Mouse (Mus musculus): ENCODE results near the gene 6430531B16Rik. TPM values are rescaled to one million over a fixed set of nuclear protein-coding genes. Genes with fewer than 3 reads are reported as not detected.

Gene 6430531B16Rik
- polyA plus RNA-seq (2016; fragmentation: Nextera tagmentation; extraction: Ambion mirVana): 0.64 and 0.74 TPM in 2 replicates

DNA sequence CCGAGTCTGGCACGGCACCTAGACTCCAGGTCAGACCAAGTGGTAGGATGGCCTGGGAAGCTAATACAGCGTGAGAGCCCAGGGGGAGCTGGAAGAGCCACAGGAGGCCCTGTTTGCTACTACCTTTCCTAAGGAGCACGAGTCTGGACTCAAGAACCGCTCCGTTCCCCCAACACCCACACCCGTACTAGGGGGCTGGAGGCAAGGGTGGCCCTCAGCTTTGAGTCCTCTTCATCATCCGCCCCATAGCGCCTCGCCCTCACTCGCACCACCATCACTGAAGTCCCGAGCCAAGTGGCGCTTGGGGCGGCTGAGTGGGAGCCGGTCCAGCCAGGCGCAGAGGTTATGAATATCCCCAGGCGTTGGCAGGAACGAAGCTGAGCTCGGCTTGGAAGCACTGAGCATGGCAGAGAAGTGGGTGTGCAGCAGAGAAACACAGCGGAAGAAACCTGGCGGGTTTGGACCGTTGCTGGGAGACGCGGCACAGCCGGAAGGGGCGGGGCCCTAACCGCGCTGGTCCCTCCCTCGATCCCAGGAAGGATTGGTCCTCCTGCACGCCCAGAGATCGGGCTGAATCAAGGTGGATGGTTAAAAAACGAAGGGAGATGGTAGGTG, at the start of gene 6430531B16Rik:
Gene 6430531B16Rik, minus strand, starts transcription at position 478 of the 615 bp plus-strand sequence.
- Histone ChIP-seq H3K4me1 (peaks cover 10% of the 10 kb centered on the region), H3K4me2 (peak within 1 kb of the TSS; percentile 92), H3K4me3 (replicated peaks) (peak within 1 kb of the TSS; percentile 61), H3K9ac (peak within 1 kb of the TSS; percentile 68), H3K27ac (peak within 1 kb of the TSS; percentile 13; the same call in 1 of the 2 replicates), H3K27me3 (peaks cover 42% of the 10 kb centered on the region), H3K9me3 (no peaks in the 10 kb centered on the region), H3K36me3 (replicated peaks) (no peaks in the 10 kb centered on the region; the same call in 1 of the 2 replicates)
- WGBS: 2% methylated on average over 32 of the region's 32 CpGs
- peak; percentile 96 for ATAC-seq (ENCODE audit: low FRiP score)

DNA sequence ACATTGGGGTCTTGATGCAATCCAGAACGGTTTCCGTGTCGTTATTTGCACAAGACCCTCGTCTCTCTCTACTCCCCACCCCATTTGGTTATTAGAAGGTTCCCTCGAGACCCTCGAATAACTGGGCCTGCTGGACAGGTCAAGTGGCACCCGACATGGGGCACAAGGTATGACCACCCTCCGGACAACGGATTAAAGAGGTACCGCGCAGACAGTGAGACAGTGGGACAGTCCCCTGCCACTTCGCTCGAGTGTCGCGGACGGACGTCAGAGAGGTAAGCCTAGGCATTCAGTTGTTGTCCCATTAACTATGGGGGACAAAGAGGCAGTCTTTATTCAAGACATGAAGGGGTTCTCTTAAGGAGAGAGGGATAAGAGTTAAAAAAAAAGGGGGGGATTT, 32.8 kb upstream of the 6430531B16Rik start:
- ATAC-seq (ENCODE audit: low FRiP score): no peak
- Histone ChIP-seq H3K4me1 (no peaks in the 10 kb centered on the region), H3K27ac (no peak overlapping the region), H3K4me2 (no peak overlapping the region), H3K36me3 (replicated peaks) (peaks cover 38% of the 10 kb centered on the region), H3K9me3 (no peaks in the 10 kb centered on the region), H3K9ac (no peak overlapping the region), H3K27me3 (no peaks in the 10 kb centered on the region), H3K4me3 (replicated peaks) (no peak overlapping the region)
- 95% methylated on average over 17 of the region's 17 CpGs for WGBS

DNA sequence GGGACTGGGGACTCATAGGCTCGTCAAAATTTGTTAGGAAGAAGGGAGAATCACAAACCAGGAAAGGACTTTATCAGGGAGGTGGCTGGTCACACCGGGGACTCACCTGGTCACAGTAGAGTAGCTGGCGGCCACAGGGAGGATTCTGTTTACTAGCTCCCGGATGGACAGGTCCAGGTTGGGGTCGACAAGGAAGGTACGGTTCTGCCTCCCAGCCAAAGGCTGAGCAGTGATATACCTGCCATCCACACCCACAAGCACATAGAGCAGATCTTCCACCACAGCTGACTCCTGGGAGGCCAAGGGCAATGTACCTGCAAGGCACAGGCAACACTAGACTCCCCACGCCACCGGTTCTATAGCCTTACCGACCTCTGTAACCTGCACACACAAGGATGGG, 29.2 kb upstream of the 6430531B16Rik start:
- Histone ChIP-seq H3K9ac (no peak overlapping the region), H3K4me2 (no peak overlapping the region), H3K36me3 (replicated peaks) (peaks cover 64% of the 10 kb centered on the region), H3K4me3 (replicated peaks) (no peak overlapping the region), H3K9me3 (no peaks in the 10 kb centered on the region), H3K4me1 (no peaks in the 10 kb centered on the region), H3K27me3 (no peaks in the 10 kb centered on the region), H3K27ac (no peak overlapping the region)
- no peak for ATAC-seq (ENCODE audit: low FRiP score)
- 96% methylated on average over 9 of the region's 9 CpGs for WGBS

DNA sequence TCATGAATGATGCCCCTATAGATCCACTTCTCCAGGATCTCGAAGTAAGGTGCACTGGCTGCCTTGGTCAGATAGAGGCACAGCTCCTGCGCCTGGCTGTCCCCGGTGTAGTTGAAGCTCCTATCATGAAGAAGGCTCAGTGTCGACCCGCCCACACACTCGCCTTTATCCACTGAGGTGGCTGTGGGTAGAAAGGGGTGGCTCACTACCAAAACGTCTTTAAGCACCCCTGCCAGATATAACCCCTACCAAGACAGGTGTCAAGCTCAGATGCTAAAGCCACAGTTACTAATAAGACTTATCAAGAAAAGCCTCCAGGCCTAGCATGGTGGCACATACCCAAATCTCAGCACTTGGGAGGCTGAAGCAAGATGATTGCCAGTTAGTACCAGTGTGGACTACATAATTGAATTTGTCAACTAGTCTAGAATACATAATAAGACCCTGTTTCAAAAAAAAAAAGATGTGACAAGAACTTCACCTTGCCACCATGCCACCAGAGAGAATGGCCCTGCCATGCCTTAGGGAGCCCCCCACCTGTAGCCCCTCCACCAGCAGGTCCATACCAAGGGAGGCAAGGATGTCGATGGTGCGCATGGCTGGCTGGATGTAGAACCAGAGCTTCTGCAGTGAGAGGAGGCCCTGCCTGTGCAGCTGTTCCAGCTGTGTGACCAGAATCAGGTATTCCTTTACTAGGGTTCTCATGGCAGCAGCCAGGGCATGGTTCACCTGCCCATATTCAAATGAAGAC, 28.5 kb upstream of the 6430531B16Rik start:
- no peak for ATAC-seq (ENCODE audit: low FRiP score)
- H3K27me3 ChIP-seq: no peaks in the 10 kb centered on the region
- no peak overlapping the region for H3K9ac ChIP-seq
- H3K4me1 ChIP-seq: no peaks in the 10 kb centered on the region
- peaks cover 71% of the 10 kb centered on the region for H3K36me3 ChIP-seq (replicated peaks)
- WGBS: 90% methylated on average over 9 of the region's 9 CpGs
- no peaks in the 10 kb centered on the region for H3K9me3 ChIP-seq
- H3K4me3 ChIP-seq (replicated peaks): no peak overlapping the region
- H3K4me2 ChIP-seq: no peak overlapping the region
- H3K27ac ChIP-seq: no peak overlapping the region

DNA sequence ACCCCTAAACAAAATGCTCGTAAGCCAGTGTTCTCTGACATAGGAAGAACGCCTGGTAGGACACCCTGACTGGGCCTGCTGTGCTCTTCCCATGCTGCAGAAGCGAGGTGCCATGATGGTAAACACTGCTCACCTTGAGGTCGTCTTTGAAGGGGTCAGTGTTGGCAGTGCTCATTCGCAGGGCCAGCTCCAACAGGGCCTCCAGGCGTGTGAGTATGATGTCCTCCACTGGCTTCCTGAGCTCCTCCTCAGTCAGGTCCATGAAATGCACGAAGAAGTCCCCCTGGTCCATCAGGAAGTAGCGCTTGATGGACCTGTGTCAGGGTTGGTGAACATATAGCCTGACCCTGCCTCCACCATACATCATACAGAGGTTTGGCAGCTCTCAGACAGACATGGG, 26.1 kb upstream of the 6430531B16Rik start:
- H3K27ac ChIP-seq: no peak overlapping the region
- H3K27me3 ChIP-seq: no peaks in the 10 kb centered on the region
- no peak overlapping the region for H3K9ac ChIP-seq
- H3K4me3 ChIP-seq (replicated peaks): no peak overlapping the region
- H3K4me1 ChIP-seq: no peaks in the 10 kb centered on the region
- H3K4me2 ChIP-seq: no peak overlapping the region
- H3K36me3 ChIP-seq (replicated peaks): peaks cover 80% of the 10 kb centered on the region
- no peaks in the 10 kb centered on the region for H3K9me3 ChIP-seq
- 92% methylated on average over 8 of the region's 8 CpGs for WGBS
- no peak for ATAC-seq (ENCODE audit: low FRiP score)

DNA sequence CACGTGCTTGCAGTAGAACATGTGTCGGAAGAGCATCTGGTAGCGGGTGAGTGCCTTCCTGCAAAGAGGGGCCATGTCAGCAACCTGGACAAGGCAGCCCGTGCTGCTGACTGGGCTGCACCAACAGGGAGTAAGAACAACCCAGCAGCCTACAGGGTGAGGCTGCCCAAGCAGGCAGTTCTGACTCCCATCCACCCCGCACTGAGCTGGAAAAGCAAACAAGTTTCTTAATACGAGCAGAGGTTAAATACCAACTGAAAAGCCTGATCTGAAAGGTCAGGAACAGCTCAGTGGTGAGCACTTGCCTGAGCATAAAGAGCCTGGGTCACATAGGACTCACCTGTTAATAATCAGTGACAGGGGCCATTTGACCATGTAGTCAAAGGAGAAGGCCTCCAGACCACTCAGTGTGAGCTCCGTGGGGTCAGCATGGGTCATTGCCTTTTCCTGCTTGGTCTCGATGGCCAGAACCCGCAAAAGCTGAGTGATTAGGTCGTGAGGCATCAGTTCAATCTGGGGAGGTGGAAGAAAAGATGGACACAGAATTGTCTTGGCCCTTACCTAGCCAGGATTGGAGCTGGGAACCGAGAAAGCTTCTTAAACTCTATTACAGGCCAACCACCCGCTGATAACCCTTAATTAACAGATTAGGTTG, 22.7 kb upstream of the 6430531B16Rik start:
- H3K27me3 ChIP-seq: no peaks in the 10 kb centered on the region
- no peak for ATAC-seq (ENCODE audit: low FRiP score)
- 51% methylated on average over 12 of the region's 12 CpGs for WGBS
- H3K27ac ChIP-seq: no peak overlapping the region
- no peak overlapping the region for H3K4me2 ChIP-seq
- no peak overlapping the region for H3K9ac ChIP-seq
- no peaks in the 10 kb centered on the region for H3K9me3 ChIP-seq
- H3K4me1 ChIP-seq: no peaks in the 10 kb centered on the region
- H3K4me3 ChIP-seq (replicated peaks): no peak overlapping the region
- H3K36me3 ChIP-seq (replicated peaks): peaks cover 95% of the 10 kb centered on the region

DNA sequence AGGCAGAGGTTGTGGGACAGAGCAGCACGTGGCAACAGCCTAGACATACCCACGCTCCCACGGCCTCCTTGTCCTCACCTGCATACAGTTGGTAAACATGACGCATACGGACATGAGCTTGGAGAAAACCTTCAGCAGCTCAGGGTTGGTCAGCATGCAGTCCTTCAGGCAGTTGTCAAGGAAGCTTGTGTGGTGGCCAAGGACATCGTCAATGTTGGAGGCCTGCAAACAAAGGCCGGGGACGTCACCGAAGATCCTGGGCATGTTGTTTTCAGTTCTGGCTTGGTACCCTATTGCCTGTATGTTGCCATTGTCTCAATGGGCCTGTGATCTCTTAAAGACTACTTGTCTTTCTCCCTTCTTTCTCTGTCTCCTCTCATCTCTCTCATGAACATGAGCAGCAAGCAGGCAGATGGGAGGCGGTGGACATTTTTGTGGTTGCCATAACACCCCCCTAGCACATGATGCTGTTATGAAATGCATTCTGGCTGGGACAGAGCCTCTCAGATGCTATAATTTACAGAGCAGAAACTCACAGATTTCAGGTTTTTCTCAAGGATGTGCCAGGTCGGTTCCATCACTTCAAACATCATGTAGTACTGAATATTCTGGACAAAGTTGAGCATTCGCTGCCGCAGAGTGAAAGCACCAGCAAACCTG, 20.3 kb upstream of the 6430531B16Rik start:
- 94% methylated on average over 13 of the region's 13 CpGs for WGBS
- Histone ChIP-seq H3K36me3 (replicated peaks) (peaks cover 83% of the 10 kb centered on the region), H3K4me1 (no peaks in the 10 kb centered on the region), H3K4me2 (no peak overlapping the region), H3K9ac (no peak overlapping the region), H3K4me3 (replicated peaks) (no peak overlapping the region), H3K27ac (no peak overlapping the region), H3K27me3 (no peaks in the 10 kb centered on the region), H3K9me3 (no peaks in the 10 kb centered on the region)
- ATAC-seq (ENCODE audit: low FRiP score): no peak

DNA sequence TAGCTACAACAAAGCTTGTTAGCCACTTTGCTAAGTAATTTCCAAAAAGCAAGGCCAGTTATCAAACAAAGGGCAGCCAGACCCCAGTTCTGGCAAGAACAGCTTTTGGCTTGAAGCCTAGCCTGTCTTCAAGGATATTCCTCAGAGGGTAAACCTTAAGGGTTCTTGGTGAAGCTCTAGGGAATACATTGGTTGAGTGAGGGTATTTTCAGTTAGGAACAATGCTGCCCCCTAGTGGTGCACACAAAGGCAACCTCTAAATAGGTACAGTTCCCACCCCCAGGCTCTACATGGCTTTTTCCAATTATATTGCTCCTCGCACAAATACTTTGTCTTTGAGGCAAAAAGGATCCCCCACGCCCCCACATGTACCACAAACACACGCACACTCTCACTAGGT, 16.1 kb upstream of the 6430531B16Rik start:
- Histone ChIP-seq H3K27ac (no peak overlapping the region), H3K4me2 (no peak overlapping the region), H3K4me1 (no peaks in the 10 kb centered on the region), H3K9me3 (no peaks in the 10 kb centered on the region), H3K36me3 (replicated peaks) (peaks cover 46% of the 10 kb centered on the region), H3K4me3 (replicated peaks) (no peak overlapping the region), H3K9ac (no peak overlapping the region), H3K27me3 (no peaks in the 10 kb centered on the region)
- ATAC-seq (ENCODE audit: low FRiP score): 0 out of 2 replicates have a peak, but pooled peaks have one; percentile 27
- WGBS: 22% methylated on average over 3 of the region's 3 CpGs

DNA sequence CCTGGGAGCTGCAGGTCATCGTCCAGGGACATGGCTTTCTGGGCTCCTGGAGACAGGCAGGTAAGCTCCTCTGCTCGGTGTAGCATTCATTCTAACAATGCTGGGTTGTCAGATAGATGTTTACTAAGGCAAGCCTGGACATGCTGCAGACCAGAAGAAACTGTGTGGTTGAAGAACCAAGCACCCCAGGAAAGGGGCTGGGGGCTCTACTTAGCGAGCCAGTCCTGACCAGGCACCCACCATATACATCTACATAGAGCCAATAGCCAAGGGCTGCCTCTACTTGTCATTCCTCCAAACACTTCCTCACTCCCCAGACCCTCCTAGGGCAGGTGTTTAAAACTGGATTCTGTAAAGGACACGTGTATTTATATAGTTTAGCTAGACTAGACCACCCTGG, 15.6 kb upstream of the 6430531B16Rik start:
- WGBS: 79% methylated on average over 4 of the region's 4 CpGs
- Histone ChIP-seq H3K36me3 (replicated peaks) (peaks cover 41% of the 10 kb centered on the region), H3K27ac (no peak overlapping the region), H3K27me3 (no peaks in the 10 kb centered on the region), H3K9ac (no peak overlapping the region), H3K9me3 (no peaks in the 10 kb centered on the region), H3K4me2 (no peak overlapping the region), H3K4me3 (replicated peaks) (no peak overlapping the region), H3K4me1 (no peaks in the 10 kb centered on the region)
- no peak for ATAC-seq (ENCODE audit: low FRiP score)

DNA sequence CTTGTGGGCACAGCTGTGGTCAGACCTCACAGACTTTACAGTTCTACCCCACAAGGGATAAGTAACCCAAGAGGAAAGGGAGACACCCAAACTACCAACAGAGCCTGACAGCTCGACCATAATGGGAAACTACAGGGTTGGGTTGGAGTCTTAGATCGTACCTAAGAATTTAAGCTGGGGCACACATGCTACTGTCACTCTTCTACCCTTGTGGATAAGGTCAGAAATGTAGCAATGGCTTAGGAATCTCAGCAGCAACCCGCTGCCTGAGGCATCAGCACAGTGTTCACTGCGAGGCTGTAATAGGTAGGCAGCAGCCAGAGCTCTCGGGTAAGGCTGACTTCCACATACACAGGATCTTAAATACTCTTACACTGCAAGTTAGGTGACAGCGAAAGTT, 15.0 kb upstream of the 6430531B16Rik start:
- Histone ChIP-seq H3K4me2 (no peak overlapping the region), H3K36me3 (replicated peaks) (peaks cover 34% of the 10 kb centered on the region), H3K27ac (no peak overlapping the region), H3K4me3 (replicated peaks) (no peak overlapping the region), H3K9me3 (no peaks in the 10 kb centered on the region), H3K27me3 (no peaks in the 10 kb centered on the region), H3K4me1 (no peaks in the 10 kb centered on the region), H3K9ac (no peak overlapping the region)
- WGBS: 92% methylated on average over 6 of the region's 6 CpGs
- ATAC-seq (ENCODE audit: low FRiP score): no peak

DNA sequence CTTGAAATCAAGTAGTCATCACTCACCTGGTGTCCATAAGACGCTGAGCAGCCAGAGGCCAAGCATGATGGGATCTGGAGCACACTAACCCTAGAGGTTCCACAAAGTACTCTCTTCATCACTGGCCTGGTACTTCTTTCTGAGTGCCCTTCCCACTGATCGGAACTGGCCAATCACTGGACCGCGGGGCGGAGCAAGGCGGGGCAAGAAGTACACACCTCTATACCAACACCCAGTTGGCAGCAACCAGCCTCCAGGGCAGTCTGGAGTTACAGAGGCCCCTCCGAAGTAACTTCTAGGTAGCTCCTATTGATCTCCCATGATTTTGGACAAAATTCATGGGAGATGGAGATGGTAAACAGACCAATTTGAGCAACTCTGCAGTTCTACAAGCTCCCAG, 13.9 kb upstream of the 6430531B16Rik start, which contains the start of gene Adam8:
Gene Adam8, minus strand, starts transcription at position 157 of the 400 bp plus-strand sequence.
- H3K9ac ChIP-seq: no peak within 1 kb of the TSS

DNA sequence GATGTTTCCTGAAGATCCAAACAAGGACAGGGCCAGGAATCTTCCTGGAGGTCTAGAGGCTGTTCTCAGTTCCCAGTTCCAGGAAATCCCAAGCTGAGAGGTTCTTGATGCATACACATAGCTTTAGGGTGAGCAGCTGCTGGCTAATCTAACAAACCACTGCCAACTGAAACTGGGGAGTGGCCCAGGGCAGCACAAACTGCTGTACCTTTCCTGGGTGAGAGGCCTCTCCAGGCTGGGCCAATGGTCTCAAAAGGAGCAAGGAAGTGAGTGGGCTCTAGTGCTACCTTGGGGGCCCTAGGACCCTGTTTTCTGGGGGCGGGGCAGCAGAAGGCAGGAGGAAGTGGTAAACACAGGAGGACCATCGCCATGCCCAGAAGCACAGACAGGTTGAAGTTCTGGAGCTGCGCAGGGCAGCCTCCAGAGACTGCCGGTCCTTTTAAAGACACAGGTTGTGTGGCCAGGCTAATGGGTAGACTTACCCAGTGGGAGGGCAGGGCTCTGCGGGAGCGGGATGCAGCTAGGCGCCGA, 12.4 kb upstream of the 6430531B16Rik start:
- no peak overlapping the region for H3K9ac ChIP-seq
- 74% methylated on average over 8 of the region's 8 CpGs for WGBS
- H3K4me1 ChIP-seq: no peaks in the 10 kb centered on the region
- H3K9me3 ChIP-seq: no peaks in the 10 kb centered on the region
- no peak overlapping the region for H3K4me2 ChIP-seq
- H3K4me3 ChIP-seq (replicated peaks): no peak overlapping the region
- no peak for ATAC-seq (ENCODE audit: low FRiP score)
- H3K36me3 ChIP-seq (replicated peaks): peaks cover 12% of the 10 kb centered on the region
- H3K27me3 ChIP-seq: no peaks in the 10 kb centered on the region
- no peak overlapping the region for H3K27ac ChIP-seq

More for the DNA sequence above, 13.9 kb upstream of the 6430531B16Rik start, which contains the start of gene Adam8:
- H3K4me3 ChIP-seq (replicated peaks): no peak within 1 kb of the TSS
- ATAC-seq (ENCODE audit: low FRiP score): peak; percentile 62; the same call in 1 of the 2 replicates
- 28% methylated on average over 7 of the region's 7 CpGs for WGBS
- H3K4me1 ChIP-seq: no peaks in the 10 kb centered on the region
- H3K9me3 ChIP-seq: no peaks in the 10 kb centered on the region
- H3K36me3 ChIP-seq (replicated peaks): peaks cover 23% of the 10 kb centered on the region
- no peak within 1 kb of the TSS for H3K4me2 ChIP-seq
- H3K27me3 ChIP-seq: no peaks in the 10 kb centered on the region
- H3K27ac ChIP-seq: no peak within 1 kb of the TSS
